Mouse (Mus musculus) stomach, postnatal 0 days (tissue): ENCODE measurements around the gene Sae1.
A peak's percentile ranks its signal among the peaks of the same experiment; 100 is the strongest.

ENCODE experiments used
- CTCF ChIP-seq: IDR thresholded peaks from 2 replicates; pipeline ENCODE4 v1.5.1; 2016; ENCODE audit warnings: antibody characterized with exemption, low read depth, mild to moderate bottlenecking, moderate library complexity
- EP300 ChIP-seq: optimal IDR thresholded peaks from 2 replicates; pipeline ENCODE3; 2016; ENCODE audit warnings: antibody characterized with exemption

GRCm38 (mm10) chr7:16426129-16426729, 38.6 kb upstream of the Sae1 start:
- no peak for TF ChIP-seq EP300
- peak; percentile 93 for TF ChIP-seq CTCF
